In genomic region chr9:113894903-113895302, GRCm38 (mm10) we compare ENCODE assay signal across 19 mouse cellular contexts.
"Had no signal": no experiment of that assay in that cellular context is flagged by ENCODE, and none has a peak within 500 bp of the region (broad histone marks: within the 10 kb centered on the region; RNA-seq: fewer than 3 reads in every experiment).

No protein-coding gene starts in this region.

- H3K4me1 ChIP-seq: lung, embryonic 15.5 days; midbrain, embryonic 12.5 days; neural tube, embryonic 13.5 days; neural tube, embryonic 15.5 days had no signal

- H3K9ac ChIP-seq: liver, embryonic 14.5 days; lung, embryonic 15.5 days; midbrain, embryonic 12.5 days; neural tube, embryonic 13.5 days; neural tube, embryonic 15.5 days had no signal

- H3K9me3 ChIP-seq: lung, embryonic 15.5 days; midbrain, embryonic 12.5 days; neural tube, embryonic 13.5 days; neural tube, embryonic 15.5 days had no signal

- DNase-seq: lung, adult 2 months; lung, postnatal 10 days; lung, postnatal 4 days; midbrain, embryonic 14.5 days; retina, postnatal 1 day; right cerebral cortex, adult 18-20 months; right cerebral cortex, postnatal 25 days; right cerebral cortex, postnatal 4 days; spleen, adult 18-20 months; thymus, adult 18-20 months; thymus, postnatal 14 days; thymus, postnatal 36 days had no signal

- H3K4me3 ChIP-seq: lung, embryonic 15.5 days; midbrain, embryonic 12.5 days; myocyte; neural tube, embryonic 13.5 days; neural tube, embryonic 15.5 days had no signal

- H3K27ac ChIP-seq: liver, embryonic 14.5 days; lung, embryonic 15.5 days; midbrain, embryonic 12.5 days; neural tube, embryonic 13.5 days; neural tube, embryonic 15.5 days had no signal

- ATAC-seq: midbrain, embryonic 16.5 days had no signal

- H3K27me3 ChIP-seq: lung, embryonic 15.5 days; midbrain, embryonic 12.5 days; neural tube, embryonic 13.5 days; neural tube, embryonic 15.5 days had no signal

- H3K4me2 ChIP-seq: lung, embryonic 15.5 days; midbrain, embryonic 12.5 days; neural tube, embryonic 13.5 days; neural tube, embryonic 15.5 days had no signal
